Mouse (Mus musculus): ENCODE results near the gene Aldh4a1.

The Aldh4a1 gene

DNA sequence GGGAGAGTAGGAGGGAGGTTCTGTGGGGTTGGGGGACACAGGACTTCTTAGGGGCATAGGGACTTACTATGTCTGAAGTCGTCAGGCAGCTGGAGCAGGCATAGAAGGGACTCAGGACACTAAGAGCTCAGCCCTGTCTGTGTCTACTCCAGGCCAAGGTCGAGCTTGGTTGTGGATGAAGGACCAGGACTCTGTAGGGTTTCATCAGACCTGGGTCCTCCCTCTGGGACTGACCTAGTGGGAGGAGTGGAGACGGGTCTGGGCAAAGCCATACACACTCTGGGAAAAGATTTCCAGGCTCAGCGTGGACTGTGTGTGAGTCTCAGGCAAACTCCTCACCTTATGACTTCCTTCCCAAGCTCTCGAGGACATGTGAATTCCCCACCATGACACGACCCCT lies 2.9 kb upstream of the Aldh4a1 start:
- no peak for DNase-seq (ENCODE audit: inconsistent ontology term)

- no peak for DNase-seq (ENCODE audit: inconsistent ontology term)
These were observed 909 bp downstream of the Aldh4a1 start for GRCm38 (mm10) chr4:139623434-139624115.

DNA sequence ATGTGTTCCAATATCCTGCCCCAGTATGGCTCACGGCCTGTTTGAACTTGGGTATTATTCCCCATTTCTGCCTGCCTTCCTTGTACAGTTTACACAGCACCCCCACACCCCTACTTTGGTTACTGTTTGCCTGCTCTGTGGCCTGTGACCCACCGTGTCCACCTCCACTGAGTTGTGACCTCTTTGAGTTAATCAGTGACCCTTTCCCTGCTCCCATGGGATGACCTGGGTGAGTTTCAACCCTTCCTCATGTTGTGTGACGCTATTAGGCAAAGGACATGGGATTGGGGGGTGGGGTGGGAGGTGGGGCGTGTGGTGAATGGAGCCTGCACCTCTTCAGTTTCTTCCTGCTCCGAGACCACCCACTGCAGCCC lies 1.4 kb downstream of the Aldh4a1 start:
- DNase-seq (ENCODE audit: inconsistent ontology term) = no peak

DNA sequence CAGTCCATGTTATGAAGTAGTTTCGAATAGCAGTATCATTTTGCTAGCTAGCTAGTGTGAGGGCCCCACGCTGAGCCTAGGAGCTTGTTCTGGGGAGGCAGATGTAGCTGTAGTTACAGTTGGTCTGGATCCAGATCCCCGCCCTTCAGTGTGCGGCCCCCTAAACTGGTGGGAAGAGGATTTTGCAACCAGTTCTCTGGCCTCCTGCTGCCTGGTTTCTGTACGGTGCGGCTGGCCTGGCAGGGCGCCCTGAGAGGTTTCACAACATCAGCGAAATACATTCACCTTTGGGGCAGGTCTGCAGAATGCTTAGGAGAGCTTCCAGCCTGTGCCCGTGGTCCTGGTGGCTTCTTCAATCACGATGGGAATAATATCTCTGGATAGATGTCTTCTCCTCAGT lies 2.0 kb downstream of the Aldh4a1 start:
- DNase-seq (ENCODE audit: inconsistent ontology term) = no peak

DNA sequence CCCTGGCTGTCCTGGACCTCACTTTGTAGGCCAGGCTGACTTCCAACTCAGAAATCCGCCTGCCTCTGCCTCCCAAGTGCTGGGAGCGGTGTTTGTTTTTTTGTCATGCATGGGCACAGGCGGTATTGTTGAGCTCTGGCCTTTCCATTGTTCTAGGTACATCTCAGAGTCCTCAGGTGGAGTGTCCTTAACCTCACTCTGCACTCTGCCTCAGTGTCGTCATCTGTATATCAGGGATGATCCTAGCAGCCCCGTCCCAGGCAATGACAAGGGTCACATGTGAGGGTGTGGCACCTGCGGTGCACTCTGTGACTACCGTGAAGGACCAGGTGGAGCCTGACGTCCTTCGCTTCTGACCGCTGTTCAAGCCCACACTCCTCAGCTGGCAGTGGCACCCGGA lies 4.7 kb downstream of the Aldh4a1 start:
- DNase-seq (ENCODE audit: inconsistent ontology term) = no peak

DNA sequence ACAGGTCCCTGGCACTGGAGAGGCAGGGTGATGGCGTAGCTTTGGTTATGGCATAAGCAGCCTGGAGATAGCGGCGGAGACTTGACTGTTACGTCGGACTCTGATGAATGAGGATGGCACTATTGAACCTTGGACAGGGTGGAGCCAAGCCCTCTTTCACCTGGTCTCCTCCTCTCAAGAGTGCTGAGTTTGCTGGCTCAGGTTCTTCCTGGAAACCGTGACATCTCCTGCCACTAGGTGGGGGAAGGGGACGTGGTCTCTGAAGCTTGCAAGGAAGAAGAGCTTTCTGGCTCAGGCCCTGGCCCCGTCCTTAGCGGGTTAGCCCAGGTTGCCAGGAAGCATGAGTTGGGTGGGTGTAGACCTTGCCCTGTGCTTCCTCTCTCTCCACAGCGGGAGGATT lies 7.5 kb downstream of the Aldh4a1 start:
- DNase-seq (ENCODE audit: inconsistent ontology term) = no peak

GRCm38 (mm10) chr4:139631141-139631540 lies 8.5 kb downstream of the Aldh4a1 start:
- no peak for DNase-seq (ENCODE audit: inconsistent ontology term)

- no peak for DNase-seq (ENCODE audit: inconsistent ontology term)
These were observed 9.0 kb downstream of the Aldh4a1 start for GRCm38 (mm10) chr4:139631569-139632253.

- no peak for DNase-seq (ENCODE audit: inconsistent ontology term)
These were observed 9.6 kb downstream of the Aldh4a1 start for GRCm38 (mm10) chr4:139632254-139632580.

DNA sequence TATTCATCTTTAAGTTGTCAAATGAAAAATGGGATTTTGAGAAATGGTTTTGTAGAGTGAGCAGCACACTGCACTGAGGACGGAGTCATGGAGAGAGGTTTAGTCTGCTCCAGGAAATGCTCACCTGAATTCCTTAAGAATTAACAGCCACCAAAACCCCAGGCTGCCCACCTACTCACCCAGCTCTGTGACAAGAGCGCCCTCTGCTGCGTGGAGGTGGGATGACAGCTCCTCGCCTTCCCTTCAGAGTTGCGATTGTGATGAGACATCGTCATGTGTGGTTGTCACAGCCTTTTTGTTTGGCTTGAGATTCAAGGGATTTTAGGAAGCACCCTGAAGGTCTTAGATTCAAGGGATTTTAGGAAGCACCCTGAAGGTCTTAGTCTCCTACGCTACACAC lies 13.7 kb downstream of the Aldh4a1 start:
- DNase-seq (ENCODE audit: inconsistent ontology term) = peak; percentile 65

DNA sequence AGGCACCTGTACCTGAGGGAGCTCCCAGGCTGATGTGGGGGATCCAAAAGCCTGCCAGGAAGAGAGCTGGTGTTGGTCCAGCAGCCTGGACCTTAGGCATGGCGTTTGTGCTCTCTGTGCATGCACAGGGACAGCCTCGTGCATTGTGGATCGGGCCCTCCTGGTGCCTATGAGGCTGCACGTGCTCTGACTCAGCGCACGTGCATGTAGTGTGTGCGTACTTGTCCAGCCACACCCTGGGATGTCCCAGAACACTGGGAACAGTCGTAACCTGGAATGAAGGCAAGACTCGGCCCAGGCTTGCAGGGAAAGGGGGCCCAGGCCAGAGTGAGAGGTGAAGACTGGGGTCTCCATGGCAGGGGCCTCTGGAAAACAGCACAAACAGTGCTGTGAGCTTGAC lies 15.2 kb downstream of the Aldh4a1 start:
- DNase-seq (ENCODE audit: inconsistent ontology term) = no peak

GRCm38 (mm10) chr4:139638356-139638755 lies 15.7 kb downstream of the Aldh4a1 start:
- no peak for DNase-seq (ENCODE audit: inconsistent ontology term)

GRCm38 (mm10) chr4:139639801-139640200 lies 17.1 kb downstream of the Aldh4a1 start:
- DNase-seq (ENCODE audit: inconsistent ontology term) = no peak

DNA sequence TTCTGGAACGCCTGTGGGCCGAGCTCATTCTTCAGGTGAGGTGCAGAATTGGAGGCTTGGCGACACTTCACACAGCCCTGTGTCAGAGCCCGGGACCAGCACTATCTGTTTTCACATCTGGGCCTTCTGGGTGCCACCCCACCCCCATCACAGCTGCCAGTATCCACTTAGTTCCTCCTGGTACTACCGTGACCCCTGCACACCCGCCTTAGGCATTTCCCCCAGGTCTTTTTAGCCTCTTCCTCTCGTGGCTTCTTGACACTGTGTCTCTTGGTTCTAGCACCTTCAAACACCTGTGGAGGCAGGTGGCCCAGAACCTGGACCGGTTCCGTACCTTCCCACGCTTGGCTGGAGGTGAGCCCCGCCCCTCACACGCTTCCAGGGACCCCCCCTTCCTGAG lies 17.7 kb downstream of the Aldh4a1 start:
- no peak for DNase-seq (ENCODE audit: inconsistent ontology term)

DNA sequence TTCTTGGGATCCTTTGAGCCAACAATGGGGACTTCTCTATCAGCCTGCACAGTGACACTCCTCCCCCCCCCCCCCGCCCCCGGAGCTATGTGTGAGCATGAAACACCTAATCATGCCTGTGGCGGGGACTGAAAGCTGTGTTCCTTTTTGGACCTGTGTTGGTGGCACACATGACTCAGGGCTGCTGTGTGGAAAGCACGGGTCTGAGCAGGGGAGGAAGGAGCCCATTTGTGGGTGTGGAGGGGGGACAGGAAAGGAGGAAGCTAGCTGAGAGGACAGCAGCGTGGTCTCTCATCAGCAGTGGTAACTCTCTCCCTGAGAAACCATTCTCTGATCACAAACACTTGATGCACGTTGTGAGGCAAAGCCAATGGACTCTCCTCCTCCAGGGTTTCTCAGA lies 18.1 kb downstream of the Aldh4a1 start:
- no peak for DNase-seq (ENCODE audit: inconsistent ontology term)

GRCm38 (mm10) chr4:139641829-139642425 lies 19.3 kb downstream of the Aldh4a1 start:
- DNase-seq (ENCODE audit: inconsistent ontology term) = no peak

DNA sequence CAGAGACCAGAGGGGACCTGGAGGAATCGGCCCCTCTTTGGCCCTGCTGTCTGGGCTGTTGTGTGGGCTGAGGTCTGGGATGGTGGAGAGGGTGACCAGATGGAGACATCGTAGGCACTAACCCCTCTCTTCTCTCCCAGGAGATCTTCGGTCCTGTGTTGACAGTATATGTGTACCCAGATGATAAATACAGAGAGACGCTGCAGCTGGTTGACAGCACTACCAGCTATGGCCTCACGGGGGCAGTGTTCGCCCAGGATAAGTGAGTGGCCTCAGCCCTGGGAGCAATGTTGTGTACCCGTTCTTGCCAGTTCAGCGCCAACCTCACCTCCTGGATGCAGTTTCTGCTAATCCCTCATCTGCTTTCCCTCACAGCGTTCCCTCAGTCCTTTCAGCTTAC lies 21.3 kb downstream of the Aldh4a1 start:
- peak; percentile 52 for DNase-seq (ENCODE audit: inconsistent ontology term)

- DNase-seq (ENCODE audit: inconsistent ontology term) = no peak
These were observed 24.2 kb downstream of the Aldh4a1 start for GRCm38 (mm10) chr4:139646916-139647315.

DNA sequence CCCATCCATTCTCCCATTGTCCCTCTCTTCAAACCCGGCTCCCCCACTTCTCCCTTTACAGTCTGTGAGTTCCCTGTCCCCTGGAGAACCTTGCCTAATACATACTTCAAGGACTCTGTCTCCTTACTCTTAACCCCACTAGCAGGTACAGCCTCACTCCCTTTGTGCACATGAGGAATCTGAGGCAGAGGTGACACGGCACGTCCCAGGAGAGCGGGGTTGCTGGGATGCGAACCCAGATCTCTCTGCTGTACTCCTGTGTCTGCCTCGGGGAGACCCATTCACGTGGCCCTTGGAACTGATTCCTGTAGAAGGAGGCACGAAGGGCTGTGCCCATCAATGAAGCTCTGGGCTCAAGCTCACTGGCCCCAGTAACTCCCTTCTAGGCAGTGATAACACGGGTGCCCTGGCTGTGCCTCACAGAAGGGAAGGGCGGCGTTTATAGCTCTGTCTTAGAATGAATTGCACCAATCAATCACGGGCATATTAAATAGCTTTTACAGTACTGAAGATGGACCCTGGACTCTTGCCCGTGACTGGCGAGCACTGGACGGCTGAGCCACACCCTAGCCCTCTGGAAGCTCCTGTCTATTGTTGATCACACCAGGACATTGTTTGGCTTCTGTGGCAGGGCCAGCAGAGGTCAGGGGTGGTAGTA lies 27.5 kb downstream of the Aldh4a1 start:
- no peak for DNase-seq (ENCODE audit: inconsistent ontology term)

- no peak for DNase-seq (ENCODE audit: inconsistent ontology term)
These were observed 28.2 kb downstream of the Aldh4a1 start for GRCm38 (mm10) chr4:139650907-139651306.

DNA sequence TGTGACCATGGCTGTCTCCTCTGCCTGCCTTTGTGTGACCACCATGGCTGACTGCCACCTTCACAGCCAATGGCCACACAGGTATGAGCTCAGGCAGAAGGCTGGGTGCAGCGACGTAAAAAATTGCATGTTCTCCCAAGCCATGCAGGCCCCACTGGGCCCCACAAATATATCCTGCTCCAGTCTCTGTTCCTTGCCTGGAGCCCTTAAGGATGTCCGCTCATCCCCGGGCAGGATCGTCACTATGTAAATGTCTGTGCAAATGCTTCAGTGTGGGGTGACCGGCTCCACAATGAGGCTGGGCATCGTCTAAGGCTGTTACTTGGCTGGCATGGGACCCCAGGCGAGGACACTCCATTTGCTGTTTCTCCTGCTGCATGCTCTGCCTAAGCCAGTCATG lies 30.6 kb downstream of the Aldh4a1 start, which contains the start of gene Tas1r2:
Gene Tas1r2 (plus strand): TSS at position 301 of the 400 bp plus-strand sequence.
- no peak for DNase-seq (ENCODE audit: inconsistent ontology term)

- peak; percentile 20 for DNase-seq (ENCODE audit: inconsistent ontology term)
These were observed 39.2 kb downstream of the Aldh4a1 start for GRCm38 (mm10) chr4:139661897-139662296.

DNA sequence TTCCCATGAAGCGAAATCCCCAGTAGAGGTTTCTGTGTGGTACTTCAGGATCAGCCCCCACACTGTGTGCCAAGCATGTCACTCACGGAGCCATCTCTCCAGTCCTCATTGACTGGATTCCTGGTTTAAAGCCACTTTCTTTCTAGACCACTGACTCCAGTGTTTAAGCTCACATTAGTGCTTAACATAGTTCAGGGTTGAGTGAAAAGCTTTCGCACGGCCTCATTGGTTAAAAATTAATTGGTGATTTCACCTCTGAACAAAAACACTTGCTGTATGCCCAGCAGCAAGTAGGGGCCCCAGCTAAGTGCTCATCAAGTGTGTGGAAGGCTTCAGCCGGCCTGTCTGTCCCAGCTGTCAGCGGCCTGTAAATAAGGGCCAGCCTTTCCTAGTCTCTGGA lies 45.0 kb downstream of the Aldh4a1 start:
- DNase-seq (ENCODE audit: inconsistent ontology term) = peak; percentile 64

All from Muller cell, postnatal 12 days (primary cell).